Comparison of ENCODE assay signal across 7 mouse cellular contexts in the genomic region with DNA sequence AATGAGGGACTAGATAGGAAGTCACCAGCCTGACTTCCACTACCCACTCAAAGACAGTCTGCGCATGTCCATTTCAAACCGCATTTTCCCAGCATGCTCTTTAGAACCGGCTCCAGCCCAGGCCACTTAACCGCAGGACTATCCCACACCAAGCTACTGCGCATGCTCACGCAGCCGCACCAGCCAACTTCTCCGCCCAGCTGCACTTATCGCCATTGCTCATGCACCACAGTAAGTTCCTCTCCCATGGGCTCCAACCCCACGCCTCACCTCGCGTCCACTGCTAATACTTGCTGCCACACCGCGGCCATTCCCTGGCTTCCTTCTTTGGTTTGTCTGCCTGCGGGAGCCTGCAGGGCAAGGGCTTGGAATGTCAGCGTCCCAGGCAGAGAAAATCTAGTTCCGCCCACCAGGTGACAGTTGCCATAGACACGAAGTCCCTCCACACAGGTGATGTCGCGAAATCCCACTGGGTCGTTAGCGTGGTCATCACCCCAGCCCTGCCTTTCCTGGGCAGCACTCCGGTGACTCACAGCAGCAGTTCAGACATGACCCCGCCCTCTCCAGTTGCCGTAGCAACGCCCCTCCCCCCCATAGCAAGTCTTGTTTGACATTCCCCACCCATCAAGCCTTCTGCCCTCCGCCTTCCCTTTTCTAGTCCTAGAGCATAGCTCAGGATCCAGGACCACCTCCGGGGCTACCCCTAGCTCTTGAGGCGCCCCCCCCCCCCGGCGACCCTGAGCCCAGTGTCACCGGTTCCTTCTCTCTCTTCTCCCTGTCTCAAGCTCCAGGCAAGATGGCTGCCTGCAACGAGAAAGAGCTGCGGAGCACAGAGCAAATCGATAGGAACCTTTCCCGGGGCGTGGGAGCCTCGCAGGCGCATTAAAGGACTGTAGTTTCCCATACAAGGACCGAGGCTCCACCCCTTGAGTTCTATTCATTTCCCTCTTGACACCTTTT. TPM values are rescaled to one million over a fixed set of nuclear protein-coding genes. Genes with fewer than 3 reads are reported as not detected.
DNase-seq lines count a peak whose midpoint lies in the region; ATAC-seq lines count a peak whose summit lies in the region.

A gene (minus strand): TSS at position 876 of the 960 bp plus-strand sequence.

- peaks cover 24% of the 10 kb centered on the region for H3K36me3 ChIP-seq in embryonic facial prominence, embryonic 10.5 days (replicated peaks)
- peaks cover 25% of the 10 kb centered on the region for H3K36me3 ChIP-seq in limb, embryonic 10.5 days
- peaks cover 24% of the 10 kb centered on the region for H3K36me3 ChIP-seq in midbrain, embryonic 13.5 days

- peak; percentile 83 for ATAC-seq in granulocyte monocyte progenitor cell, adult 5-6 weeks (replicated peaks; ENCODE audit: poor library complexity, severe bottlenecking)
- peak; percentile 92 for ATAC-seq in midbrain, embryonic 13.5 days

- H3K27ac ChIP-seq in embryonic facial prominence, embryonic 10.5 days (replicated peaks) = peak within 1 kb of the TSS; percentile 89
- H3K27ac ChIP-seq in limb, embryonic 10.5 days = peak within 1 kb of the TSS; percentile 84
- H3K27ac ChIP-seq in midbrain, embryonic 13.5 days = peak within 1 kb of the TSS; percentile 94

- H3K4me3 ChIP-seq in embryonic facial prominence, embryonic 10.5 days = peak within 1 kb of the TSS; percentile 65
- peak within 1 kb of the TSS; percentile 60 for H3K4me3 ChIP-seq in limb, embryonic 10.5 days
- peak within 1 kb of the TSS; percentile 53 for H3K4me3 ChIP-seq in midbrain, embryonic 13.5 days (replicated peaks)

- no peaks in the 10 kb centered on the region for H3K27me3 ChIP-seq in embryonic facial prominence, embryonic 10.5 days (replicated peaks; ENCODE audit: low read depth, poor library complexity, severe bottlenecking)
- H3K27me3 ChIP-seq in limb, embryonic 10.5 days (ENCODE audit: low read depth, poor library complexity, severe bottlenecking) = no peaks in the 10 kb centered on the region
- no peaks in the 10 kb centered on the region for H3K27me3 ChIP-seq in midbrain, embryonic 13.5 days

- peak within 1 kb of the TSS; percentile 64 for H3K9ac ChIP-seq in midbrain, embryonic 13.5 days (replicated peaks)

- H3K4me1 ChIP-seq in embryonic facial prominence, embryonic 10.5 days = 0 out of 2 replicates have a peak, but pooled peaks cover 3% of the 10 kb centered on the region
- H3K4me1 ChIP-seq in limb, embryonic 10.5 days = 0 out of 2 replicates have a peak, but pooled peaks cover 4% of the 10 kb centered on the region
- H3K4me1 ChIP-seq in midbrain, embryonic 13.5 days (replicated peaks) = peaks cover 5% of the 10 kb centered on the region; the same call in 1 of the 2 replicates

- H3K4me2 ChIP-seq in midbrain, embryonic 13.5 days (replicated peaks) = peak within 1 kb of the TSS; percentile 55

- DNase-seq in adrenal gland, postnatal 10 days = peak; percentile 91
- peak; percentile 90 for DNase-seq in embryonic facial prominence, embryonic 10.5 days (ENCODE audit: low spot score)
- peak; percentile 94 for DNase-seq in kidney, adult 11 months
- peak; percentile 88 for DNase-seq in limb, embryonic 10.5 days (ENCODE audit: low spot score)
- DNase-seq in spleen, adult 12 weeks (ENCODE audit: low spot score) = peak; percentile 78

- WGBS in embryonic facial prominence, embryonic 10.5 days = 17% methylated on average over 40 of the region's 40 CpGs
- 14% methylated on average over 39 of the region's 40 CpGs for WGBS in limb, embryonic 10.5 days
- 19% methylated on average over 39 of the region's 40 CpGs for WGBS in midbrain, embryonic 13.5 days

- peaks cover 5% of the 10 kb centered on the region; the same call in 1 of the 2 replicates for H3K9me3 ChIP-seq in embryonic facial prominence, embryonic 10.5 days
- no peaks in the 10 kb centered on the region for H3K9me3 ChIP-seq in limb, embryonic 10.5 days (replicated peaks)
- no peaks in the 10 kb centered on the region for H3K9me3 ChIP-seq in midbrain, embryonic 13.5 days

RNA-seq across cellular contexts. Expression of the gene that starts here (rescaled TPM):
- total RNA-seq in adrenal gland, postnatal 10 days (2021) = 10 to 100 TPM; 40.7 to 54.9 TPM
- 19.7 and 19.8 TPM in 2 replicates for polyA plus RNA-seq in embryonic facial prominence, embryonic 10.5 days (2016; fragmentation: Nextera tagmentation; extraction: Ambion mirVana)
- 25.6 and 30.5 TPM in 2 replicates for total RNA-seq in granulocyte monocyte progenitor cell, adult 5-6 weeks (2014; fragmentation: Nextera tagmentation)
- total RNA-seq in granulocyte monocyte progenitor cell, adult 5-6 weeks (2017) = 15.6 and 17.4 TPM in 2 replicates
- polyA plus RNA-seq in limb, embryonic 10.5 days (2016; fragmentation: Nextera tagmentation; extraction: Ambion mirVana) = 13.9 and 18.7 TPM in 2 replicates
- 56.8 and 58.0 TPM in 2 replicates for polyA plus RNA-seq in midbrain, embryonic 13.5 days (2015; fragmentation: Nextera tagmentation; extraction: Ambion mirVana)

Comparison
In these comparisons a context has a peak if more than half of its experiments do, and no peak if none do; other contexts are left out.
1. Peak in every context shown above with its lines: DNase-seq, ATAC-seq, H3K4me3 ChIP-seq and H3K27ac ChIP-seq.